Mouse (Mus musculus) liver, postnatal 0 days (tissue): Measurements from ENCODE around the gene Caskin1. TPM values are rescaled to one million over a fixed set of nuclear protein-coding genes. Genes with fewer than 3 reads are reported as not detected.

Source experiments
- ATAC-seq: fragments of 200-750 bp; cut with Nextera tagmentation; 2 replicates; pipeline ENCODE4 v1.8.0; 2017; ENCODE audit warnings: mild to moderate bottlenecking, moderate library complexity
- DNase-seq: peaks from one replicate; pipeline ENCODE4 v3.0.0-alpha.2; 2016
- H3K27ac ChIP-seq: fragments of 300-500 bp; sonication (generic); 2 replicates; pipeline ENCODE4 v1.5.1; 2014; ENCODE audit warnings: antibody characterized with exemption, moderate library complexity, mild to moderate bottlenecking, low read depth
- H3K27me3 ChIP-seq: fragments of 300-500 bp; sonication (generic); 2 replicates; pipeline ENCODE4 v1.6.1; 2014; ENCODE audit warnings: low read length, control low read depth, mixed read lengths; ENCODE audit not compliant: insufficient read depth
- H3K36me3 ChIP-seq: fragments of 300-500 bp; sonication (generic); replicated peaks from 2 replicates; pipeline ENCODE4 v1.6.1; 2014; ENCODE audit warnings: mild to moderate bottlenecking, control low read depth, low read length, moderate library complexity, mixed read lengths; ENCODE audit not compliant: insufficient read depth
- H3K4me1 ChIP-seq: fragments of 300-500 bp; sonication (generic); 2 replicates; pipeline ENCODE4 v1.6.1; 2014; ENCODE audit warnings: antibody characterized with exemption, mild to moderate bottlenecking, control low read depth; ENCODE audit not compliant: insufficient read depth
- H3K4me2 ChIP-seq: fragments of 300-500 bp; sonication (generic); 2 replicates; pipeline ENCODE4 v1.6.1; 2014; ENCODE audit warnings: low read depth, mild to moderate bottlenecking, low read length, moderate library complexity, mixed read lengths
- H3K4me3 ChIP-seq: fragments of 300-500 bp; sonication (generic); 2 replicates; pipeline ENCODE4 v1.5.1; 2014; ENCODE audit warnings: low read depth, low read length
- H3K9ac ChIP-seq: fragments of 300-500 bp; sonication (generic); replicated peaks from 2 replicates; pipeline ENCODE4 v1.6.1; 2014; ENCODE audit warnings: mild to moderate bottlenecking, moderate library complexity
- H3K9me3 ChIP-seq: fragments of 300-500 bp; sonication (generic); 2 replicates; pipeline ENCODE4 v1.6.1; 2016; ENCODE audit warnings: mild to moderate bottlenecking, control low read depth, low read length, mixed read lengths
- CTCF ChIP-seq: sonication (generic); IDR thresholded peaks from 2 replicates; pipeline ENCODE4 v1.5.1; 2016; ENCODE audit warnings: antibody characterized with exemption, low read depth
- EP300 ChIP-seq: IDR thresholded peaks from 2 replicates; pipeline ENCODE4 v1.6.1; 2016; ENCODE audit warnings: antibody characterized with exemption, low read depth, mild to moderate bottlenecking
- WGBS: fragments of 180-500 bp; shearing (Covaris S2); extraction: QIAGEN DNeasy Blood & Tissue Kit; methylation state at CpG from one replicate; pipeline ENCODE4 v1.1.7; 2014; ENCODE audit not compliant: insufficient replicate concordance; 5-methylcytosine and 5-hydroxymethylcytosine counted together
- polyA plus RNA-seq: library from polyadenylated mRNA; unstranded; fragments of >200 nt; fragmentation: Nextera tagmentation; extraction: Ambion mirVana; gene quantifications from 2 replicates; pipeline ENCODE4 v1.2.1, GENCODE M21; 2015

Gene Caskin1
- polyA plus RNA-seq, 1 experiment from 2014 or later: not detected

DNA sequence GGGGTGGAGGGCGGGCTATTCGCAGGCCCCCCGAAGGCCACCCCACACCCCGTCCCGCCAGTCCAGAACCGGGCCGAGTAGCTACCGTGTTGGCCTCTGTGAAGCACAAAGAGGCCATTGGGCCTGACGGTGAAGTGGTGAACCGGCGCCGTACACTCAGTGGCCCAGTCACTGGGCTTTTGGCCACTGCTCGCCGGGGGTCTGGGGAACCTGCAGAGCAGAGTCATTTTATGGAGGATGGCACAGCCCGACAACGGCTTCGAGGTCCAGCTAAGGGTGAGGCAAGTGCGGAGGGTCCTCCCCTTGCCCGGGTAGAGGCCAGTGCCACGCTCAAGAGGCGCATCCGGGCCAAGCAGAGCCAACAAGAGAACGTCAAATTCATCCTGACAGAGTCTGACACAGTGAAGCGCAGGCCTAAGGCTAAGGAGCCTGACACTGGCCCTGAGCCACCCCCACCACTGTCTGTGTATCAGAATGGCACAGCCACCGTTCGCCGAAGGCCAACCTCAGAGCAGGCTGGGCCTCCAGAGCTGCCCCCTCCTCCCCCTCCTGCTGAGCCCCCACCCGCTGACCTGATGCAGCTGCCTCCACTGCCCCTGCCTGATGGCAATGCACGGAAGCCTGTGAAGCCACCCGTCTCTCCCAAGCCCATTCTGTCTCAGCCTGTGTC, 17.0 kb downstream of the Caskin1 start:
- ATAC-seq (no peak), DNase-seq (no peak)
- H3K9me3 ChIP-seq: no peaks in the 10 kb centered on the region
- no peak overlapping the region for H3K4me3 ChIP-seq
- TF ChIP-seq CTCF (no peak), EP300 (no peak)
- H3K9ac ChIP-seq: no peak overlapping the region
- no peak overlapping the region for H3K27ac ChIP-seq
- peaks cover 22% of the 10 kb centered on the region for H3K36me3 ChIP-seq
- H3K4me1 ChIP-seq: 0 out of 2 replicates have a peak, but pooled peaks cover 3% of the 10 kb centered on the region
- H3K27me3 ChIP-seq: no peaks in the 10 kb centered on the region
- no peak overlapping the region for H3K4me2 ChIP-seq
- WGBS: 89% methylated on average over 30 of the region's 30 CpGs

DNA sequence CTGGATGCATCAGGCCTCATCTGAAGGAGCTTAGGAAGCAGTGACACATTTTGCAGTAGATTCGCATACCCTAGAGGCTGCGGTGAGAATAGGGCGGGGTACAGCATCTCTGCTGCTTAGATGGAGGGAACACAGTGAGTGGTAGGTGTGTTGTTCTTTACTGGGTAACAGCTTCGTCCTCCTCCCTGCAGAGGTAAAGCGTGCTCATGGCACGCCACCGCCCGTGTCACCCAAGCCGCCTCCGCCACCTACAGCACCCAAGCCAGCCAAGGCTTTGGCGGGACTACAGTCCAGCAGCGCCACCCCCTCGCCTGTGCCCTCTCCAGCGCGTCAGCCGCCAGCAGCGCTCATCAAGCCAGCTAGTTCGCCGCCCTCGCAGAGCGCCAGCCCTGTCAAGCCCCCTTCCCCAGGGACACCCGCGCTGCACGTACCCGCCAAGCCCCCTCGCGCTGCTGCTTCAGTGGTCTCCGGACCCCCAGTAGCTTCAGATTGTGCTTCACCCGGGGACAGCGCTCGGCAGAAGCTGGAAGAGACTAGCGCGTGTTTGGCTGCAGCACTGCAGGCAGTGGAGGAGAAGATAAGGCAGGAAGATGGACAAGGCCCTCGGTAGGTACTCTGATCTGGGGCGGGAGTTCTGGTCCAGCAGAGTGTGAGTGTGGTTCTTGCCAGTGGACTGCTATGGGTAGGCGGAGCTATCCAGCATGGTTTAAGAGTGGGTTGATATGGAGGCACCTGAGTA, 18.1 kb downstream of the Caskin1 start:
- DNase-seq (no peak), ATAC-seq (peak; percentile 43; the same call in 1 of the 2 replicates)
- no peaks in the 10 kb centered on the region for H3K9me3 ChIP-seq
- H3K4me2 ChIP-seq: peak overlapping the region; percentile 58
- WGBS: 36% methylated on average over 29 of the region's 36 CpGs
- no peak overlapping the region for H3K27ac ChIP-seq
- H3K4me1 ChIP-seq: 0 out of 2 replicates have a peak, but pooled peaks cover 3% of the 10 kb centered on the region
- TF ChIP-seq CTCF: no peak
- no peak for TF ChIP-seq EP300
- H3K9ac ChIP-seq: no peak overlapping the region
- H3K4me3 ChIP-seq: no peak overlapping the region
- H3K36me3 ChIP-seq: peaks cover 33% of the 10 kb centered on the region
- no peaks in the 10 kb centered on the region for H3K27me3 ChIP-seq

DNA sequence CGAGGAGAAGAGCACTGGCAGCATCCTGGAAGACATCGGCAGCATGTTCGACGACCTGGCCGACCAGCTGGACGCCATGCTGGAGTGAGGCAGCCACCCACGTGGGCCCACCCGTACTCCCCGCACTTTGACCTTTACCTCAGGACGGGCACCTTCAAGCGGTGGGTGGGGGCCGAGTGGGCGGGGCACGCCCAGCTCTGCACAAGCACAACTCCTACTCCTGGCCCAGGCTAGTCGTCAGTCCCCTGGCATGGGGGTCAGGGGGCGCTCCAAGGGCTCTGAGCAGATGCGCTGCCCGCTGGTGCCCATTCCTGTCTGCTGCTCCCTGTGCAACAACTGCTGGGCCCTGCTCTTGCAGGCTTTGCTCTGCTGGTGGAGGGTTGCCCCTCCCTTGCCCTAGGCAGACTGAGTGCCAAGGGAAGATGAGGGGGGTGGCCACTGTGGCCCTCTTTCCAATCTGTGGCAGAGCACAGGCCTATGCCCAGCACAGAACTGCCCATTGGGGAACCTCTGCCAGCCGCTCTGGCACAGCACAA, 18.8 kb downstream of the Caskin1 start:
- 50% methylated on average over 19 of the region's 19 CpGs for WGBS
- Histone ChIP-seq H3K9me3 (no peaks in the 10 kb centered on the region), H3K4me3 (no peak overlapping the region), H3K4me2 (peak overlapping the region; percentile 58), H3K27me3 (no peaks in the 10 kb centered on the region), H3K4me1 (0 out of 2 replicates have a peak, but pooled peaks cover 3% of the 10 kb centered on the region), H3K36me3 (peaks cover 39% of the 10 kb centered on the region), H3K9ac (no peak overlapping the region), H3K27ac (no peak overlapping the region)
- ATAC-seq (peak; percentile 71), DNase-seq (no peak)
- TF ChIP-seq EP300 (no peak), CTCF (no peak)

DNA sequence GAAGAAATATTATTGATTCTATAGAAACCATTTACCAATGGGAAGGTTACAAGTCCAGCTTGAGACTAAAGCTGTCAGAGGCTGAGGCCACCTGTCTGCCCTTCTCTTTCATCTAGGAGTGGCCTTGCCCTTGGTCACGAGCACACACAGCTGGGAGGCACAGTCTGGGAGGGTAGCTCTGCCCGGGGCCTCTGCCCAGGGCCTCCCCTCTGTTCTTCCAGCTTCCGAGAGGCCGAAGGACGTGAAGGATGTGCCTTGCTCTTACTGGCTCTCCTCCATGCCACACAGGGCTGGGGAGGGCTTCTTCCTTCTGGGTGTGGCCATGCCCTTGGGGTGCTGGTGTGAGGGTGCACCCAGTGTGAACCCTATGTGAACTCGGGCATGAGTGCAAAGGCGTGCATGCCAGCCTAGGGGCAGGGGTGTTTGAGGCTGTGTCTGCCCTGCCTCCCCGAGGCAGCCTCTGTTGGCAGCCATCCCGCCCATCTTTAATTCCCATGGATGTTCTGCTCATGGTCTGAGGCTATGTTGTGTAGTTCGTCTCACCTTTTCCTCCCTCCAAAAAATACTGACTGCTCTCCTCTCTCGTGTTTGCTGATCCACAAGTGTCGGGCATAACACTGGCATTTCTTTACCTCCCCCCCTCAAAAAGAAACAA, 19.5 kb downstream of the Caskin1 start:
- H3K4me2 ChIP-seq: no peak overlapping the region
- no peaks in the 10 kb centered on the region for H3K9me3 ChIP-seq
- no peaks in the 10 kb centered on the region for H3K27me3 ChIP-seq
- peaks cover 43% of the 10 kb centered on the region for H3K36me3 ChIP-seq
- ATAC-seq: no peak
- no peak overlapping the region for H3K4me3 ChIP-seq
- 78% methylated on average over 12 of the region's 12 CpGs for WGBS
- H3K9ac ChIP-seq: no peak overlapping the region
- 0 out of 2 replicates have a peak, but pooled peaks cover 3% of the 10 kb centered on the region for H3K4me1 ChIP-seq
- DNase-seq: no peak
- no peak for TF ChIP-seq CTCF
- TF ChIP-seq EP300: no peak
- no peak overlapping the region for H3K27ac ChIP-seq

DNA sequence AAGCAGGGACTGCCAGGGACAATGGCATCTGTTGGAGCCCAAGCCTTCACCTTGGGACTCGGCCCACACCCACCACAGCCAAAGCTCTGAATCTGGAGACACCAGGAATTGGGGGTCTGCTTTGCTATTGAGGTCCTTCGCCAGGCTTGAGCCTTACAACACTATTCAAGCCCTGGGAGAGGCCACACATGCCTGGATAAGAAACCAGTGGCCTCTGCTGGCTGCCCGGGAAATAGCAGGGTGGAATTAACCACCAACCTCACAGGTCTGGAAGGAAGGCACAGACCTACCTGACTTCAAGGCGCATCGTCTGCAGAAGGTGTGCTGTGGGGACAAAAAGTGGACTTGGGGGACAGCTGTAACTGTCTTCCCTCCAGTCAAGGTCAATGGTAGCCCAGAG, 25.2 kb downstream of the Caskin1 start:
- Histone ChIP-seq H3K9ac (no peak overlapping the region), H3K9me3 (no peaks in the 10 kb centered on the region), H3K4me2 (no peak overlapping the region), H3K4me1 (no peaks in the 10 kb centered on the region), H3K4me3 (no peak overlapping the region), H3K27me3 (no peaks in the 10 kb centered on the region), H3K36me3 (peaks cover 71% of the 10 kb centered on the region), H3K27ac (no peak overlapping the region)
- ATAC-seq: no peak
- TF ChIP-seq EP300 (no peak), CTCF (peak; percentile 70)
- WGBS: 60% methylated on average over 5 of the region's 5 CpGs
- DNase-seq: peak; percentile 58
